Mouse (Mus musculus) olfactory bulb, adult 2 months (tissue): Measurements from ENCODE around the gene Parp8. TPM values are rescaled to one million over a fixed set of nuclear protein-coding genes. Genes with fewer than 3 reads are reported as not detected.
A peak's percentile ranks its signal among the peaks of the same experiment; 100 is the strongest.

Source experiments
- H3K27ac ChIP-seq: fragments of 200-500 bp; 2 replicates; pipeline ENCODE4 v1.5.1; 2012; ENCODE audit warnings: low read depth, low read length; ENCODE audit not compliant: insufficient read depth
- H3K4me1 ChIP-seq: fragments of 200-500 bp; 2 replicates; pipeline ENCODE4 v1.6.1; 2012; ENCODE audit warnings: low read length; ENCODE audit not compliant: control insufficient read depth, insufficient read depth
- H3K4me3 ChIP-seq: fragments of 200-500 bp; 2 replicates; pipeline ENCODE4 v1.5.1; 2012; ENCODE audit warnings: mild to moderate bottlenecking, low read depth, low read length, moderate library complexity; ENCODE audit not compliant: insufficient read depth
- CTCF ChIP-seq: fragments of 200-500 bp; IDR thresholded peaks from 2 replicates; pipeline ENCODE4 v1.5.1; 2012; ENCODE audit warnings: low read depth, mild to moderate bottlenecking, low read length, moderate library complexity; ENCODE audit not compliant: insufficient read depth
- POLR2A ChIP-seq: fragments of 200-500 bp; IDR thresholded peaks from 2 replicates; pipeline ENCODE4 v1.6.1; 2012; ENCODE audit warnings: mild to moderate bottlenecking, low read depth, low read length, moderate library complexity; ENCODE audit not compliant: insufficient read depth
- WGBS: fragments of 180-500 bp; shearing (Covaris S2); methylation state at CpG from one replicate; pipeline ENCODE4 v1.1.7; 2018; 5-methylcytosine and 5-hydroxymethylcytosine counted together
- polyA plus RNA-seq: library from polyadenylated mRNA; stranded (reverse); fragments of >200 nt; gene quantifications from 2 replicates; pipeline ENCODE4 v1.2.4, GENCODE M21; 2012; ENCODE audit warnings: low replicate concordance; ENCODE audit not compliant: missing spikeins, insufficient read depth, insufficient read length

Gene Parp8
- polyA plus RNA-seq = 165 TPM in 1 of 2 replicates, not detected in the other

DNA sequence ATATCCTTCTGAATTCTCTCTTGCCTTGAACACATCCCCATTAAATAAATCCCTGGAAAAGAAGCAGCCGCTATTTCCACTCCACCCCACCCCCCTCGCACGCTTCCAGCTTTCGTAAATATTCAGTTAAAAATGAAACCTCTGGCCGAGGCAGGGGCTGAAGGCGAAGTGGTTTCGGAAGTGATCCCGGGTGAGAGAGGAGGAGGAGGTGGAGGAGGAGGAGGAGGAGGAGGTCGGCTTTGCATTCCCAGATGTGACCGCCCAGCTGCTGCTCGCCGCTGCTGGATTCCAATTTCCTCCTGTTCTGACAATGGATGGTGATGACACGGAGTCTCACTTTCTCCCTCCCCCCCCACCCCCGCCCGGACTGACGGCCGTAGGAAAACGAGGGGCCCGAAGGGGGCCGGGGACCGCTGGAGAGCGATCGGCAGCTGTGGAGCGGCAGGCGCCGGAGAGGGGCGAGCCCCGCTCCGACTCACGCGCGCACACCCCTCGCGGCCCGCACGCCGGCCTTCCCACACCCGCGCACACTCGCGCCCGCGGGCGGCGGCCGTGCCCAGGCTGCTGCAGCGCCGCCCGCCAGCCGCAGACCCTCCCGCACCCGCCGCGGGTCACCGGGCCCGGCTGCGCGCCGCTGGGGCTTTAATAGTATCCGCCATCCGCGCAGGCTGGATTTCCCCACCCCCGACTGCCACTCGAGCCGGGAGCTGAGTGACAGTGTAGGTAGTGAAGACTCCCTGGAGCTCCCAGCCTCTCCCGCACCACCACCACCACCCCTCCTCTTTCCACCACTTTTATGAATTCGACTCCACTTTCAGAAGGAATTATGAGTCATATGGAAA, at the start of gene Parp8:
Gene Parp8 (minus strand): TSS at position 312 of the 842 bp plus-strand sequence.
- peak within 1 kb of the TSS; percentile 81 for H3K27ac ChIP-seq
- H3K4me1 ChIP-seq = peaks cover 3% of the 10 kb centered on the region; the same call in 1 of the 2 replicates
- WGBS = under 1% methylated on average over 67 of the region's 67 CpGs
- peak within 1 kb of the TSS; percentile 64 for H3K4me3 ChIP-seq
- TF ChIP-seq CTCF (no peak), POLR2A (no peak)

DNA sequence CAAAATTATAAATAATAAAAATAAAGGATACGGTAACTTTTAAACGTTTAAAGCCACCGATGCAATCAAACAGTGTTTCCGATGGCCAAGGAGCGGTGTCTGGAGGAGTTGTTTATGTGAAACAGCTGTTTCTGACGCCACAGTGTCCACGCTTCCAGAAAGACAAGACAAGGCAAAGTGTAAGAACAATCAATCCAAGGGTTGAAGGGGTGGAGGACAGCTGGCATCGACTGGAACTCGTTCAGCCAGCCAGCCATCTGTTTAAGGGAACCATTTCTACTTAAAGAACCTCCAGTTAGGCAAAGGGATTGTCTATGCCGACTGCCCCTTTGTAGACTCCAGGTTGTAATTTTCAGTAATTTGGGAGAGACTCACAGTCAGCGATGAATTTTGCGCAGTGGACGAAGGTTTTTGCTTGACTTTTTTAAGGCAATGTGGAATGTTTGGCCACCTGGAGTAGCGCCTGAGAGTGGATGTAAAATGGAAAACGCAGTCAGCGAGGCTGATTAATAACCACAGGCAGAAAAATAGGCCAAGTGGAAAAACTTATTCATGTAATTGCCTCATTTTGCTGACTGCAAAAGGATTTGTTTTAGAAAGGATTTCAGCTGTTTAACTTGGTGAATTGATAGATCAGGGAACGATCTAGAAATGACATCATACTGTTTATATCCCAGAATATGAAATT, 37.4 kb upstream of the Parp8 start:
- Histone ChIP-seq H3K4me1 (no peaks in the 10 kb centered on the region), H3K27ac (no peak overlapping the region), H3K4me3 (no peak overlapping the region)
- 37% methylated on average over 17 of the region's 17 CpGs for WGBS
- TF ChIP-seq CTCF (no peak), POLR2A (no peak)

DNA sequence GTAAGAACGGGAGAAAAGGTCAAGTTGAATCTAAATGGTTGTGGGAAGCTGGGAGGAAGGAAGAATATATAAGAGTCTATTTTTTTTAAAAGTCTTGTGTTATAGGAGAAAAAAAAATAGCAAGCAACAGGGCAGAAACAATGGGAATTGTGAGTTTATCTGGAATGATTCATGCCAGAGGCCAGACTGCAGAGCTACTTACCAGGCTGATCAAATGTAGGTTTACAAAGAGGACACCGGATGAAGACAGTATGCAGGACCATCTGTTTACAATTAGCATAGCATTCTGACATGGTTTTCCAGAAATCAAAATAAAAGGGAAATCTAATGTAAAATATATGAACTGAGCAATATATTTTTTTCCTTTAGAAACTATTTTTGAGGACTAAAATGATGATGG, 31.1 kb upstream of the Parp8 start:
- no peaks in the 10 kb centered on the region for H3K4me1 ChIP-seq
- WGBS = 71% methylated on average over 2 of the region's 2 CpGs
- no peak overlapping the region for H3K4me3 ChIP-seq
- no peak overlapping the region for H3K27ac ChIP-seq
- TF ChIP-seq POLR2A (no peak), CTCF (no peak)

DNA sequence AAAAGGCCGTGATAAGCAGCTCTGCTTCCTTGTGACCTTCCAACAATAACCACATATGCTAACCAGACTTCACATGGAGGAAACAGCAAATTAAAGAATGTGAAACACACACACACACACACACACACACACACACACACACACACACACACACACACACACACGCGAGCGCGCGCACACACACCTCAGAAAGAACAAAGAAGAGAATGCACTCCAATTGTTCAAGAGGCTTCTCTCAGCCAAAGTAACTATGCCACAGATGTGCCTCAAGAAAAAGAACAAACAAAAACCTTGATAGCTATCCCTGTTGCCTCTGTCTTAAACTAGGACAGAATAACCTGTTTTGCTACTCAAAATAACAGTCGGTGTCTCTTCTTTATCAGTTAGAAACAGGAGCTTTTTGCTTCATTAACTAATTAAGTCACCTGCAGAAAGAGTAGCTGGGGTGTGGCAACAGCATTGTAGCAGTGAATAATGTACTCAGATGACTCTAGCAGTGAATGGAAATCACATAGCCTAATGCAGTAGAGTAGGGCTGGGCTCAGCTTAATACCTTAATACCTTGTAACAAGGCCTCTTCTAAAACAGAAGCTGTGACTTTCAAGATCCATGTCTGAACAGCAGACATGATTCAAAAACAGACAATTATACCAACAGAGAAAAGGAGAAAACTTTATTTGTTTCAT, 29.6 kb upstream of the Parp8 start:
- TF ChIP-seq POLR2A (no peak), CTCF (no peak)
- Histone ChIP-seq H3K27ac (no peak overlapping the region), H3K4me1 (no peaks in the 10 kb centered on the region), H3K4me3 (no peak overlapping the region)
- 91% methylated on average over 7 of the region's 7 CpGs for WGBS

DNA sequence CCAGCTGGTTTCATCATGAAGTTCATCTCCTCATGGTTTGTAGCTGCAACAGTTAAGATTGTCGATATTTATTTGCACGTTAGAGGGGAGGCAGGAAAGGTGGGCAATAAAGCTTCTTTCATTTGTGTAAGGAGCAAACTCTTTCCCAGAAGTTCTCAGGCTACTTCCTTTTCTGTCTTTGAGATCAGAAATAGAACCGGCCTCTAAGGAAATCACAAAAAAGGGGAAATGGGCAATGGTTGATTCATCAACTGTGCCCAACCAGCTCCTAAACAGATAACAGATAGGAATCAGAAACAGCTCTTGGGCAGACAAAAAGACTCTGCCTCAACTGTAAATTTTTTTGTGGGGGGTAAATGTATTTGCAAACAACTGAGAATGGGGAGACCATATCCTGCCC, 27.4 kb upstream of the Parp8 start:
- WGBS = 94% methylated on average over 3 of the region's 3 CpGs
- TF ChIP-seq POLR2A = no peak
- no peak for TF ChIP-seq CTCF
- Histone ChIP-seq H3K27ac (no peak overlapping the region), H3K4me1 (no peaks in the 10 kb centered on the region), H3K4me3 (no peak overlapping the region)

DNA sequence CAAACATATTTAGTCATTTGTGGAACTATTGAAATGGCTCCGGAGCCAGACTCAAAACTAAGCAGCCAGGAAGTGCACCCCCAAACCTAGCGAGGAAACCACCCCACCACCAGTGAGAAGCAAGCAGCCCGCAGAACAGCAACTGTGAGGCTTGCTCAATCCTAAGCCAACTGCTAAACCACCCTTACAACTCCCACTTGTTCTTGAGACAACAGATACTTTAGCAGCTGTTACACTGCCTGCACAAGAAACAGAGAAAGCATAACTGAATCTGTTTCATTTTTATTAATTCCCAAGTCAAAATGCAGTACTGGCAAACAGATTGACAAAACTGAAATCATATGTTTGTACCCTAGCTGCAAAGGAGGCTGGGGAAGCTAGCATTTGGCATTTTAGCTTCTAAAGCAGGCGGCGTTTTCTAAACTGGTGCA, 23.2 kb upstream of the Parp8 start:
- H3K4me1 ChIP-seq = no peaks in the 10 kb centered on the region
- no peak overlapping the region for H3K4me3 ChIP-seq
- no peak overlapping the region for H3K27ac ChIP-seq
- 61% methylated on average over 5 of the region's 5 CpGs for whole genome bisulfite sequencing
- TF ChIP-seq CTCF (no peak), POLR2A (no peak)

DNA sequence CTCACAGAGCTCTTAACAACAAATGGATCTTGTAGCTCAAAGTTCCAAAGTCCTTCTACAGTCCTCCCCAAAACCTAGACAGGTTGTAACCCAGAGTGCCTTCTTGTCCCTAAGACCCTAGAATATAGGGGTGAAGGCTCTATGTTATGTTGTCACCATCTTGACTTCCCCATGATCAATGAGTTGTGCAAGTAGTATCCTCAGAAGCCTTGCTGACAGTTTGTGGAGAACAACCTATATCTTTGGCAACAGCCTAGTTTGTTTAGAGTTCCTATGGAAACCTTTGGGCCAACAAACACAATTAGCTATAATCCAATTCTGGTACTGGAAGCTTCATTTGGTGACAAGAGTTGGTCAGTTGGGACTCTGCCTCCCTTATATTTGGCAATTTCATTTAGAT, 18.2 kb upstream of the Parp8 start:
- no peak for TF ChIP-seq POLR2A
- no peak for TF ChIP-seq CTCF
- no peaks in the 10 kb centered on the region for H3K4me1 ChIP-seq
- no peak overlapping the region for H3K4me3 ChIP-seq
- H3K27ac ChIP-seq = no peak overlapping the region

DNA sequence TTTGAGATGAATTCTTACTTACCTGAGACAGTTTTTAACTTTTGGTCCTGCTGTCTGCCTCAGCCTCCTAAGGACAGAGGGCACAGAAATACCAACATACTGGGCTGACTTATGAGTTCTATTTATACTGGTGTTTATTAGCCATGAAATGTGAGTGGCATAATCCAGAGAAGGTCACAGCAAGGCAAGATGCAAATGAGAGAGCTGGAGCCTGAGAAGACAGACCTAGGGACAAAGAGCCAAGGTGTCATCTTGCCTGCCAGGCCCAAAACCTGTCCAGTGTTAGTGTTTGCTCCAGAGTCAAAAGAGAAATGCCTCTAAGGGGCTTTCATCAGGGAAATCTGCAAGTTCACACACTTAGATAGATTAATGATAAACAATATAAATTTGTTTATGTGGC, 15.7 kb upstream of the Parp8 start:
- Histone ChIP-seq H3K4me3 (no peak overlapping the region), H3K4me1 (no peaks in the 10 kb centered on the region)
- TF ChIP-seq POLR2A = no peak

DNA sequence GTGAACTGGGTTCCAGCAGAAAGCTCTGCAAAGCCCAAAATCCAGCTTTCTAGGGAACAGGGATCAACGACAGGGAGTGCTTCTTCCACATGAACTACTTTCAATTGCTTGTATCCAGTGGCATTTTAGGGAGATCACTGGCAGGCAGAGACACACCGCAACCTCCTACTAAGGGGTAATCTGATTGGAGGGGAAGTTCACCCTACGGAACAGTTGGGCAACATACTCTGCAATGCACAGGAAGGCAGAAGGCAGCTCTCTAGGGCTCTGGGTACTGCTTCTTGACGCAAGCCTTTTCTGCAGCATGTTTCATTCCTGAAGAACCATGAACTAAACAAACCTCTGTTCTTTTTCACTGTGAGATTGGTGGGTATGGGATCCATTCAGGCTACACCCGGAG, 10.9 kb upstream of the Parp8 start:
- no peak overlapping the region for H3K4me3 ChIP-seq
- 70% methylated on average over 5 of the region's 5 CpGs for WGBS

More for the DNA sequence above, 15.7 kb upstream of the Parp8 start:
- H3K27ac ChIP-seq = no peak overlapping the region

DNA sequence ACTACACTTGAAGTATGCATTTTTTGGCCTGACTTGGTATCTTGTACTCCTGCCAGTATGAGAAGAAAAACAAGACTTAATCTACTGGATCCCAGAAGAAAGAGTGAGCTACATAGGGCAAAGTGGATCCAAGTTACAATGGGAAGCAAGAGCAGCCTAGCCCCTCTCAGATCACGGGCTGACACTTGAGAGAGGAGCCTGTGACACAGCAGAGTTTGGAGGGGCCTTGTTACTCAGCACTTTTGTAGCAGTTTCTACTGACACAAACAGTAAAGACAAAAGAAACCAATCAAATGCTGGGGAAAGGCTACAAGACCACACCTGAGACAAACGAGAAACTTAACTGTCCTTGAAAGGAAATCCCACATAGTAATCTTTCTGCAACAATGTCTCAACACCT, 9.8 kb upstream of the Parp8 start:
- TF ChIP-seq POLR2A = no peak
- TF ChIP-seq CTCF = no peak
- no peak overlapping the region for H3K4me3 ChIP-seq
- WGBS = 83% methylated on average over 2 of the region's 2 CpGs

More for the DNA sequence above, 10.9 kb upstream of the Parp8 start:
- TF ChIP-seq CTCF (no peak), POLR2A (no peak)
- H3K27ac ChIP-seq = no peak overlapping the region
- H3K4me1 ChIP-seq = no peaks in the 10 kb centered on the region

More for the DNA sequence above, 9.8 kb upstream of the Parp8 start:
- H3K27ac ChIP-seq = no peak overlapping the region
- no peaks in the 10 kb centered on the region for H3K4me1 ChIP-seq
